Mouse (Mus musculus): Measurements from ENCODE around the gene D430041D05Rik.
A peak's percentile ranks its signal among the peaks of the same experiment; 100 is the strongest.

D430041D05Rik gene

GRCm38 (mm10) chr2:104351415-104352203 is 59.2 kb downstream of the D430041D05Rik start:
- no peak for DNase-seq (ENCODE audit: low spot score)

GRCm38 (mm10) chr2:104337619-104338018 is 73.2 kb downstream of the D430041D05Rik start:
- DNase-seq (ENCODE audit: low spot score) = no peak

GRCm38 (mm10) chr2:104335824-104336223 is 75.0 kb downstream of the D430041D05Rik start:
- DNase-seq (ENCODE audit: low spot score) = no peak

- no peak for DNase-seq (ENCODE audit: low spot score)
Measured at GRCm38 (mm10) chr2:104333952-104334351, 76.9 kb downstream of the D430041D05Rik start.

GRCm38 (mm10) chr2:104332707-104333106 is 78.1 kb downstream of the D430041D05Rik start:
- DNase-seq (ENCODE audit: low spot score) = no peak

GRCm38 (mm10) chr2:104331261-104331660 is 79.6 kb downstream of the D430041D05Rik start:
- DNase-seq (ENCODE audit: low spot score) = no peak

- DNase-seq (ENCODE audit: low spot score) = no peak
Measured at GRCm38 (mm10) chr2:104327116-104327794, 83.6 kb downstream of the D430041D05Rik start.

GRCm38 (mm10) chr2:104323773-104324172 is 87.0 kb downstream of the D430041D05Rik start:
- DNase-seq (ENCODE audit: low spot score) = no peak

- no peak for DNase-seq (ENCODE audit: low spot score)
Measured at GRCm38 (mm10) chr2:104323351-104323750, 87.5 kb downstream of the D430041D05Rik start.

- peak; percentile 4 for DNase-seq (ENCODE audit: low spot score)
Measured at GRCm38 (mm10) chr2:104320061-104320624, 90.7 kb downstream of the D430041D05Rik start.

- no peak for DNase-seq (ENCODE audit: low spot score)
Measured at GRCm38 (mm10) chr2:104319443-104319842, 91.4 kb downstream of the D430041D05Rik start.

GRCm38 (mm10) chr2:104318881-104319280 is 91.9 kb downstream of the D430041D05Rik start:
- DNase-seq (ENCODE audit: low spot score) = peak; percentile 4

- DNase-seq (ENCODE audit: low spot score) = no peak
Measured at GRCm38 (mm10) chr2:104318259-104318658, 92.6 kb downstream of the D430041D05Rik start.

- DNase-seq (ENCODE audit: low spot score) = no peak
Measured at GRCm38 (mm10) chr2:104317631-104318030, 93.2 kb downstream of the D430041D05Rik start.

- peak; percentile 5 for DNase-seq (ENCODE audit: low spot score)
Measured at GRCm38 (mm10) chr2:104316483-104316882, 94.3 kb downstream of the D430041D05Rik start.

GRCm38 (mm10) chr2:104313246-104313645 is 97.6 kb downstream of the D430041D05Rik start:
- DNase-seq (ENCODE audit: low spot score) = no peak

GRCm38 (mm10) chr2:104307102-104307501 is 103.7 kb downstream of the D430041D05Rik start:
- DNase-seq (ENCODE audit: low spot score) = no peak

- DNase-seq (ENCODE audit: low spot score) = no peak
Measured at GRCm38 (mm10) chr2:104305722-104306121, 105.1 kb downstream of the D430041D05Rik start.

GRCm38 (mm10) chr2:104299912-104300311 is 110.9 kb downstream of the D430041D05Rik start:
- no peak for DNase-seq (ENCODE audit: low spot score)

- DNase-seq (ENCODE audit: low spot score) = peak; percentile 77
Measured at GRCm38 (mm10) chr2:104299160-104299559, 111.7 kb downstream of the D430041D05Rik start.

- no peak for DNase-seq (ENCODE audit: low spot score)
Measured at GRCm38 (mm10) chr2:104286821-104287220, 124.0 kb downstream of the D430041D05Rik start.

- DNase-seq (ENCODE audit: low spot score) = no peak
Measured at GRCm38 (mm10) chr2:104283401-104283955, 127.3 kb downstream of the D430041D05Rik start.

- no peak for DNase-seq (ENCODE audit: low spot score)
Measured at GRCm38 (mm10) chr2:104282835-104283234, 128.0 kb downstream of the D430041D05Rik start.

Data from ovary, postnatal 36 days (tissue).